Mouse (Mus musculus) stomach, postnatal 0 days (tissue): ENCODE data around the gene Xpo4. TPM values are rescaled to one million over a fixed set of nuclear protein-coding genes. Genes with fewer than 3 reads are reported as not detected.
A peak's percentile ranks its signal among the peaks of the same experiment; 100 is the strongest.

ENCODE experiments used
- ATAC-seq: fragments of 200-750 bp; cut with Nextera tagmentation; 2 replicates; pipeline ENCODE4 v1.8.0; 2017; ENCODE audit not compliant: low FRiP score, low TSS enrichment
- DNase-seq: peaks from one replicate; pipeline ENCODE4 v3.0.0-alpha.2; 2016; ENCODE audit warnings: low spot score
- H3K27ac ChIP-seq: fragments of 300-500 bp; sonication (generic); replicated peaks from 2 replicates; pipeline ENCODE4 v1.5.1; 2014; ENCODE audit warnings: mild to moderate bottlenecking, control low read depth
- H3K27me3 ChIP-seq: fragments of 300-500 bp; sonication (generic); 2 replicates; pipeline ENCODE4 v1.6.1; 2014; ENCODE audit warnings: low read length; ENCODE audit not compliant: control insufficient read depth, insufficient read depth
- H3K36me3 ChIP-seq: fragments of 300-500 bp; sonication (generic); 2 replicates; pipeline ENCODE4 v1.6.1; 2014; ENCODE audit warnings: low read length, mixed read lengths; ENCODE audit not compliant: control insufficient read depth, insufficient read depth
- H3K4me1 ChIP-seq: fragments of 300-500 bp; sonication (generic); replicated peaks from 2 replicates; pipeline ENCODE4 v1.6.1; 2014; ENCODE audit warnings: antibody characterized with exemption; ENCODE audit not compliant: control insufficient read depth, insufficient read depth
- H3K4me2 ChIP-seq: fragments of 300-500 bp; sonication (generic); replicated peaks from 2 replicates; pipeline ENCODE4 v1.6.1; 2014; ENCODE audit warnings: low read depth, mild to moderate bottlenecking, control low read depth, moderate library complexity
- H3K4me3 ChIP-seq: fragments of 300-500 bp; sonication (generic); 2 replicates; pipeline ENCODE4 v1.5.1; 2014; ENCODE audit warnings: low read depth, low read length, control low read depth
- H3K9ac ChIP-seq: fragments of 300-500 bp; sonication (generic); 2 replicates; pipeline ENCODE4 v1.6.1; 2014; ENCODE audit warnings: mild to moderate bottlenecking, low read length, control low read depth, mixed read lengths
- H3K9me3 ChIP-seq: fragments of 300-500 bp; sonication (generic); 2 replicates; pipeline ENCODE4 v1.6.1; 2016; ENCODE audit warnings: low read length; ENCODE audit not compliant: control insufficient read depth
- CTCF ChIP-seq: IDR thresholded peaks from 2 replicates; pipeline ENCODE4 v1.5.1; 2016; ENCODE audit warnings: antibody characterized with exemption, low read depth, mild to moderate bottlenecking, moderate library complexity
- EP300 ChIP-seq: optimal IDR thresholded peaks from 2 replicates; pipeline ENCODE3; 2016; ENCODE audit warnings: antibody characterized with exemption
- WGBS: fragments of 180-500 bp; shearing (Covaris S2); extraction: QIAGEN DNeasy Blood & Tissue Kit; methylation state at CpG from one replicate; pipeline ENCODE4 v1.1.7; 2014; 5-methylcytosine and 5-hydroxymethylcytosine counted together
- polyA plus RNA-seq: library from polyadenylated mRNA; unstranded; fragments of >200 nt; fragmentation: Nextera tagmentation; extraction: Ambion mirVana; gene quantifications from 2 replicates; pipeline ENCODE4 v1.2.1, GENCODE M21; 2015

The Xpo4 gene
- polyA plus RNA-seq, 1 experiment from 2014 or later, result 7.9 TPM

DNA sequence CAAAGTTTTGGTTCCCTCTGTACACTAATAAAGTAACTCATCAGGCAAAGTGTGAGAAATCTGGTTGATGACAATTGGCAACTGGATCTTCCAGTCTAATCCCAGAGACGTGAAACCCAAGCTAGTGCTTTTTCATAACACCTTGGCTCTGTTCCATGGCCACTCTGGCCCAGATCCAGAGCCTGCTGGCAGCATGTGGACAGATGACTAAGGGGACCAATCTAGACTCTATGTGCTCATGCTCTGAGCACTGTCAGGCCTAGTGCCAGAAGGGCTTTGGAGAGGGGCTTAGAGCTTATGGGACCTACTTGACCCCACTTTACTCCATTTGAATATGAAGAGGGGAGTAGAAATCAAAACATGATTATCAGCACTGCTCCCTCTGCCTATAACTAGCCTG is 57.7 kb downstream of the Xpo4 start:
- Histone ChIP-seq H3K4me1 (0 out of 2 replicates have a peak, but pooled peaks cover 3% of the 10 kb centered on the region), H3K27me3 (no peaks in the 10 kb centered on the region), H3K4me3 (no peak overlapping the region), H3K4me2 (no peak overlapping the region), H3K9me3 (no peaks in the 10 kb centered on the region), H3K9ac (no peak overlapping the region), H3K27ac (0 out of 2 replicates have a peak overlapping the region, but pooled peaks have one; percentile 9), H3K36me3 (0 out of 2 replicates have a peak, but pooled peaks cover 2% of the 10 kb centered on the region)
- ATAC-seq, result peak; percentile 80; the same call in 1 of the 2 replicates
- DNase-seq, result peak; percentile 87
- WGBS, result 4% methylated on average over 1 of the region's 1 CpGs
- no peak for TF ChIP-seq EP300
- TF ChIP-seq CTCF, result no peak

DNA sequence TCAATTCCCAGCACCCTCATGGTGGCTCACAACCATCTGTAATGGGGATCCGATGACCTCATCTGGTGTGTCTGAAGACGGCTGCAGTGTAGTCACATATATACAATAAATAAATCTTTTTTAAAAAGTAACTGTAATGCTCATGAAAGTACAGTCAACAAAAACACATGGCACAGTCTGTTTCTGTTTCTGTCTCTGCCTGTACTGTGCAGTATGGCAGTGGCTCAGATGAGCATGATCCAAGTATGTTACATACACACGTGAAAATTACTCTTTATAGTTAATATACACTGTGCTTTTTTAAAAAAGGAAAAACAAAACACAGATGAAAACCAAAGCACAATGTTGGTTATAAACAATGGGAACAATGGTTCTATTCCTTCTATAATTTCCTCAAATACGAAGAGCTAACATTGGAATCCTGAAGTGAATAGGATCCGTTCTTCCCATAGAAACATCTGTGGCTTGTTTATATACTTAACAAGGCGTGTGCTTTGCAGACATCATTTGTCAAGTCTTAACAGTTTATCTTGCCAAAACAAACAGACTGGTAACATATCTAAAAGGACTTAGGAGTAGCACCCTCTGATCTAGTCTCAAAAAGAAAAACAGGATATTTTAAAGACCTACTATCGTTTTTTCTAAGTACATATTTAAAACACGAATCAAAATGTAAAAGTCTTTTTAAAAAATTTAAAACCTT is 58.4 kb downstream of the Xpo4 start:
- 31% methylated on average over 8 of the region's 8 CpGs for WGBS

DNA sequence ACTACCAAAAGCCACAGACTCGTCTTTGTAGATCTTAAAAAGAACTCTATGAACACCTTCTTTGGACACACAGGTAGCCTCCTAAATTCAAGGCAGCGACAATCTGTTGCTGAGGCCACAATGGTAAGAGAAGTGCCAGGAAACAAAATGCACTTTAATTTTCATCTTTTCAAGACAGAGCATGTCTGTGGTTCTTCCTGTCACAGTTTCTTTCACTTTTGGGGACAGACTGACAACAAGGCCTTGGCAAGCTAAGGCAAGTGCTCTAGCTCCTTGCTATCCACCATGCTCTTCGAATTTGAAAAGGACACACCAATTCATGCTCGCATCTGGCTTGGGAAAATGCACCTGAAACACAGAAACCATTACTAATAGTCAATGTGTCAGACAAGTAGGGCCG is 72.0 kb downstream of the Xpo4 start:
- ATAC-seq, result no peak
- Histone ChIP-seq H3K9me3 (no peaks in the 10 kb centered on the region), H3K4me1 (no peaks in the 10 kb centered on the region), H3K4me2 (no peak overlapping the region), H3K4me3 (no peak overlapping the region), H3K27ac (no peak overlapping the region), H3K27me3 (no peaks in the 10 kb centered on the region), H3K9ac (no peak overlapping the region), H3K36me3 (peaks cover 21% of the 10 kb centered on the region)
- DNase-seq, result no peak
- WGBS, result 99% methylated on average over 5 of the region's 5 CpGs
- TF ChIP-seq EP300 (no peak), CTCF (no peak)

More for the DNA sequence above, 58.4 kb downstream of the Xpo4 start:
- no peaks in the 10 kb centered on the region for H3K9me3 ChIP-seq
- H3K4me2 ChIP-seq, result no peak overlapping the region
- H3K27ac ChIP-seq, result no peak overlapping the region
- ATAC-seq, result no peak
- TF ChIP-seq EP300 (no peak), CTCF (no peak)
- no peaks in the 10 kb centered on the region for H3K27me3 ChIP-seq
- H3K9ac ChIP-seq, result no peak overlapping the region
- H3K4me1 ChIP-seq, result 0 out of 2 replicates have a peak, but pooled peaks cover 3% of the 10 kb centered on the region
- no peak overlapping the region for H3K4me3 ChIP-seq
- DNase-seq, result no peak
- H3K36me3 ChIP-seq, result 0 out of 2 replicates have a peak, but pooled peaks cover 2% of the 10 kb centered on the region

DNA sequence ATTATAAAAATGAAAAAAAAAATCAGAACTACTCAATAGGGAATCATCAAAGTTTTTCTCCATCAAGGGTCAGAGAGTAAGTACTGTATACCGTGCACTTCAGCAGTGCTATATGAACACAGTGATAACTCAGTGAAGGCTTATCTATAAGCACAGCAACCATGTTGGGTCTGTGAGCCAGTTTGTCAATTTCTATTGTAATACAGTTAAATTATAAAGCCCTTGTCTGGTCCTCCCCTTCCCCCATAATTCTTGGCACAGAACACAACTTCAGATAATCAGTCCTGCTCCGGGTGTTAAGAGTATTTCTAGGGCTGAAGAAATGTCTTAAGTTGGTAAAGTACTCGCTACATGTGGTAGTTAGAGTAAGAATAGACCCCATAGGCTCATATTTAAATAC is 73.4 kb downstream of the Xpo4 start:
- Histone ChIP-seq H3K4me3 (no peak overlapping the region), H3K27me3 (no peaks in the 10 kb centered on the region), H3K36me3 (peaks cover 19% of the 10 kb centered on the region), H3K4me2 (no peak overlapping the region), H3K9me3 (no peaks in the 10 kb centered on the region), H3K4me1 (no peaks in the 10 kb centered on the region), H3K9ac (no peak overlapping the region), H3K27ac (no peak overlapping the region)
- no peak for DNase-seq
- WGBS, result 86% methylated on average over 3 of the region's 3 CpGs
- TF ChIP-seq EP300 (no peak), CTCF (no peak)
- ATAC-seq, result no peak

DNA sequence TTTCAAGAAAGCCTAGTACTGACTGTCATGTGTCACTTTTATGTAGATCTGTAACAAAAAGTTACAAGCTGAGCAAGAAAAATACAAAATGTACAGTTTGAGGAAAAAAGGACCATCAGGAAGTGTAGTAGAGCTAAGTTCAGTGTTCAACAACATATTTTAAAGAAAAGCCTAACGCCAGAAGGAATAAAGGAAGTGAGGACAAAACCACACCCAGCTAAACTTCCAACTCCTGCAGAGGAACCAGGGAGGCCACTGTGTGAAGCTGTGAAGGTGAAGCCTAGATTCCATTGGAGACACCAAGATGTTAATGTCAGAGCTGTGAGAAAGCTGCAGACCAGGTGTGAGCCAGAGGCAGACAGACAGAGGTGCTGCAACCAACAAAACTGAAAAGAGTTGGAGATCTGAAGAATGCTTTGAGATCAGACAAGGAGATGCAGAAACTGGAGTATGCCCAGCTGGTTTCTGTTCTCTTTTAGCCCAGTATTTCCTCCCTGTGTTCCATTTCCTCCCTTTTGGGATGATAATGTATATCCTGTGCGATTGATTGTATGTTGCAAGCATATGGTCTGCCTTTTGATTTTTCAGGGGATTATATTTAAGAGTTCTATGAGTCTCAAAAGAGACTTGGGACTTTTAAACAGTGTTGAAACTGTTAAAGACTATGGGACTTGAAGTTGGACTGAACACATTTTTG is 88.7 kb downstream of the Xpo4 start:
- no peaks in the 10 kb centered on the region for H3K9me3 ChIP-seq
- no peak overlapping the region for H3K9ac ChIP-seq
- no peak overlapping the region for H3K4me2 ChIP-seq
- no peaks in the 10 kb centered on the region for H3K4me1 ChIP-seq
- no peak overlapping the region for H3K27ac ChIP-seq
- H3K4me3 ChIP-seq, result no peak overlapping the region
- ATAC-seq (no peak), DNase-seq (no peak)
- no peak for TF ChIP-seq EP300
- 0 out of 2 replicates have a peak, but pooled peaks cover 2% of the 10 kb centered on the region for H3K36me3 ChIP-seq
- no peaks in the 10 kb centered on the region for H3K27me3 ChIP-seq
- 96% methylated on average over 2 of the region's 2 CpGs for WGBS
